Mouse (Mus musculus): Measurements from ENCODE around the gene Fam240a.

Fam240a gene

GRCm38 (mm10) chr9:110916786-110917185 lies at the start of gene Fam240a:
Gene Fam240a (minus strand): TSS chr9:110916861.
- in situ Hi-C loops (cut with MboI, MseI): no loop called here

GRCm38 (mm10) chr9:110965910-110966231 lies 49.2 kb upstream of the Fam240a start:
- in situ Hi-C loops (cut with MboI, MseI): no loop called here

- in situ Hi-C loops (cut with MboI, MseI): no loop called here
These were observed 48.6 kb upstream of the Fam240a start for GRCm38 (mm10) chr9:110965062-110965909.

- in situ Hi-C loops (cut with MboI, MseI): no loop called here
These were observed 47.0 kb upstream of the Fam240a start for GRCm38 (mm10) chr9:110963566-110964115.

DNA sequence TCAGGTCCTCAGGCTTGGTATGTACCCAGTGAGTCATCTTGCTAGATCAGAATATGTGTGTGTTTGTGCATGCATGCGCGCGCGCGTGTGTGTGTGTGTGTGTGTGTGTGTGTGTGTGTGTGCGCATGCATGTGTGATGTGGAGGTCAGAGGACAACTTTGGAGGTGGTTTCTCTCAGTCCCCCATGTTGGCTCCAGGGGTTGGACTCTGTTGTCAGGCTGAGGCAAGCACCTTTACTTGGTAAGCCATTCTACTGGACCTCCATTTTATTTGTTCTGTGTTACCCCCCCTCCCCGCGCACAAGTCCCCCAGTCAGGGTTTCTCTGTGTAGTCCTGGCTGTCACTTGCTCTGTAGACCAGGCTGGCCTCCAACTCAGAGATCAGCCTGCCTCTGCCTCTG lies 44.7 kb upstream of the Fam240a start:
- in situ Hi-C loops (cut with MboI, MseI): no loop called here

DNA sequence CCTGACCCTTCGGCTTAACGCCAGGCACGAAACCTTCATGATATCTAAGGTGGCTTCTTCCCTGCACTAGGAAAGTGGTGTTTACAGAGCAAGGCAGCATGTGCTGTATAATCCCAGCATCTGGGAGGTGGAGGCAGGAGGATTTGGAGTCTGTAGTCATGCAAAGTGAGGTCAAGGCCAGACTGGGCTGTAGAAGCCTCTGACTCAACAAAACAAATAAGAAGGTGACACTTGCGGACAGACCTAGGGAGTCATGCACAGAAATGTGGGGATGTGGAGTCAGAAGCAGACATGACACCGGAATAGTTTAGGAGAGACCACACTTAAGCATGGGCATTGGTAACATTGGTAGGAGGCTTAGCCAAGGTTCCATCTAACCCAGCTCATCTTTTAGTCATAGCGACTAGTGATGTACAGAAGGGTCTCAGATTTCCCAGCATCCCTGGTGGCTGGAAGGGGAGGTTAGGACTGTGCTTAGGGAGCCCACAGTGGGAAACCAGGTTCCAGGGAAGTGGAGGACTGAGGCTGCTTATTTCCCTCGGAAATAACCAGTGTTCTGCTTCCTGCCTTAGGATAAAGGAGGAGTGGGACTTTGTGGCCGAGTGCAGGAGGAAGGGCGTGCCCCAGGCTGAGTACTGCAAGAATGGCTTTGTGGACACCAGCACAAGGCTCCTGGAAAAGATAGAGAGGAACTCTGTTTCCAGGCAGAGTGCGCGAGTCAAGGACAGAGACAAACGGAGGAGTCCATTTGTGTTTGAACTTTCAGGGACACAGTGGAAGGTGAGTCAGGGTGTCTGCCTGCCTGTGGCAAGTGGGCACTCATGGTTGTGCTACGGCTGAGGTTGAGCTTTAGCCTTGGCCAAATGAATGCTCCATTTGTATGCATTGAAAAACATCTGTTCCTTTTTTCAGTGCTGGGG lies 43.8 kb upstream of the Fam240a start:
- in situ Hi-C loops (cut with MboI, MseI): no loop called here

DNA sequence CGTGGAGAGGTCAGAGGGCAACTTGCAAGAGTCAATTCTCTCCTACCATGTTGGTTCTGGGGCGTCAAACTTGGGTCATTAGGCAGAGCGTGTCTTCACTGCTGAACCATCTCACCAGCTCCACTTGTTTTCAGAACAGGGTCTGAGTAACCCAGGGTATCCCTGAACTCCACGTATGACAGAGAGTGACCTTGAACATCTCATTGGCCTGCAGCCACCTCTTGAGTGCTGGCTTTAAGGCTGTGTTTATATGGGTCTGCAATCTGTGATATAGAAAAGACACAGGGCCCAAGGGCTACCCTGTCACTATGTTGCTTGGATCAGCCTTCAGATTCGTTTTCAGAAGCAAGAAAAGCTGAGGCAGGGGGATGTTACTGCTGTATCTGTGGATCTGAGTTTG lies 43.0 kb upstream of the Fam240a start:
- in situ Hi-C loops (cut with MboI, MseI): no loop called here

- in situ Hi-C loops (cut with MboI, MseI): no loop called here
These were observed 39.3 kb upstream of the Fam240a start for GRCm38 (mm10) chr9:110955962-110956361.

DNA sequence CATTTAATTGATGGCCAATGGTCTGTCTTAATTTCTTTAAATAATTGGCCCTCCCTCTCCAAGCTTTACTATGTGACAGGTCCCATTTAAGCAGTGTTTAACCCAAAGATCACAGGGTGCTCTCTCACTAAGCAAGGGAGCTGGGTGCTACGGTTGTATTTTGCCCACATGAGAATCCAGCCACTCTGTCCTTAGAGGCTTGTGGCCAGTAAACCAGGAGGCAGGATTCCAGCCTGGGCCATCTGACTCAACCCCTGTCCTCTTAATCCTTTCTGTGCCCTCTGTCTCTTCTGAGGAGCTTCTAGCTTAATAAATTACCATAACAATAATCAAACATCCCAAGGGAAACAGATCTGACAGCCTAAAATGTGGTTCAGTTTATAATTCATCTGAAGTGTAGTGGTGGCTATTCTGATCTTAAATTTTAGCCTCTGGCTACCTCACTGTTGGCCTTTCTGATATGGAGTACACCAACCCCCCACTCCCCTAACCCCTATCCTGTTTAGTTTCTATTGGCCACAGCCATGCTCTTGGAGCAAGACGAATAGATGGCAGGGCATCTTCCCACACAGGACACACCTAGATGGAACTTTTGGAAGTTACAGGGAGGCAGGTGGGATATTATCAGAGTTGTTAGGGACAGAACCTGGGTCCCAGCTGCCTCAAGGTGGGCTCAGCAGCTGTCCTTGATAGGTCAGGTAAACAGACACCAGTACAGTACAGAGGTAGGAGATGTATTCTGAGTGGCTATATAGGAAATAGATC lies 38.2 kb upstream of the Fam240a start:
- in situ Hi-C loops (cut with MboI, MseI): no loop called here

GRCm38 (mm10) chr9:110953550-110954461 lies 37.1 kb upstream of the Fam240a start:
- in situ Hi-C loops (cut with MboI, MseI): no loop called here

GRCm38 (mm10) chr9:110952931-110953549 lies 36.4 kb upstream of the Fam240a start:
- in situ Hi-C loops (cut with MboI, MseI): no loop called here

DNA sequence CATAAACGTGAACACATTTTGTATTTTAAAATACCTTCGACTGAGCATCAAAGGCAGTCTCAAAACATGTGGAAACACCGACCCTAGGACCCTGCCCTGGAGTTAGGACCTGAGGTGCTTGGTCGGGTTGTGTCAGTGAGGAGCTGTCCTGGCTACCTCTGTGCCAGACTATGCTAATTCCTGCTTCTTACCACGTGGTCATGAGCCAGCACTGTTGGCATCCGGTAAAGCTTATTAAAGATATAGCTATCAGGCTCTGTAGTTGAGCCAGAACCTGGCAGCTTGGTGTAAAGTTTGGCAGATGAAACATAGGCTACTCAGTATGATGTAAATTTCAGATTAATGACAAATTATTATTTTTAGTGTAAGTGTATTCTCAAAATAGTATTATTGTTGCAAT lies 35.7 kb upstream of the Fam240a start:
- in situ Hi-C loops (cut with MboI, MseI): no loop called here

DNA sequence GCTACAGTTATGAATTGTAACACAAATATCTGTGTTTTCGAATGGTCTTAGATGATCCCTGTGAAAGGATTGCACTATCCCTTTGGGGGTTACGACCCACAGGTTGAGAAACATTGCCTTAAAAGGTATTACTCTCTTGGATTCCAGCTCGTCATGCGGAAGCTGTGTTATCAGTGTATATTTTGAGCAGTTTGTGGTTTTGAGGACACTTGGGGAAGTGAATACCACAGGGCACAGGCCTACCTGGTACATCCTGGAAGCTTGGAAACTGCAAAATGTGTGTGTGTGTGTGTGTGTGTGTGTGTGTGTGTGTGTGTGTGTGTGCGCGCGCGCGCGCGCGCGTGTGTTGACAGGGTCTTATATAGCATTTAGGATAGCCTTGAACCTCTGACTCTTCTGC lies 35.2 kb upstream of the Fam240a start:
- in situ Hi-C loops (cut with MboI, MseI): no loop called here

DNA sequence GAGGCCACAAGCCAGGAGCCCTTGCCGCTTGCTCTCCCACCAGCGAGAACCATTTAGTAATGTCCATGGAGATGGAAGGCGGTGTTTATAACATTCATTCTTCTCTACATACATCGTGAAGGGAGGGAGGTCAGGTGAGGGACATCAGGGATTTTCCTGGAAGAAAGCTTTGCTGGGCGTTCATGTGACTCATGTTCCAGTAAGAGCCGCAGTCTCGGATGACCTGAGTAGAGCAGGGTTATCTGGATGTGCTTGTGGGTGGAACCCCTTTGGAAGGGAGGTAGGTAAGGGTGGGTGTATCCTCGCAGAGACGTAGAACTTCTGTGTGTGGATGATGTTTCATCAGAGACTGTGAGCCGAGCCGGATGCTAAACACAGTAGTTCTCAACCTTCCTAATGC lies 34.7 kb upstream of the Fam240a start, which contains the start of gene Lrrc2:
TSS of gene Lrrc2 (plus strand) at position 149 of the 400 bp plus-strand sequence.
- in situ Hi-C loops (cut with MboI, MseI): no loop called here

DNA sequence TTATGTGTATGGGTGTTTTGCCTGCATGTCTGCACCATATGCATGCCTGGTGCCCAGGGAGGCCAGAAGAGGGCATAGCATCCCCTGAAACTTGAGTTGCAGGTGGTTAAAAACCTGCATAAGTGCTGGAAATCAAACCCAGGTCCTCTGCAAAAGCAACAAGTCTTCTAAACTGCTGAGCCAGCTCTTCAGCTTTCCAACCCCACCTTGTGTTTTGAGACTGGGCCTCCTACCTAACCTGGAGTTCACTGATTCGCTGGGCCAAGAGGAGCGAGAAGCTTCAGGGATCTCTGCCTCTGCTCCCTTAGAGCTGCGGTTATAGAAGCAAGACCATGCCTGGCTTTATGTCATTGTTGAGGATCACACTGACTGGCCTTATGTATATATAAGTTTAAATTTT lies 33.4 kb upstream of the Fam240a start:
- in situ Hi-C loops (cut with MboI, MseI): no loop called here

DNA sequence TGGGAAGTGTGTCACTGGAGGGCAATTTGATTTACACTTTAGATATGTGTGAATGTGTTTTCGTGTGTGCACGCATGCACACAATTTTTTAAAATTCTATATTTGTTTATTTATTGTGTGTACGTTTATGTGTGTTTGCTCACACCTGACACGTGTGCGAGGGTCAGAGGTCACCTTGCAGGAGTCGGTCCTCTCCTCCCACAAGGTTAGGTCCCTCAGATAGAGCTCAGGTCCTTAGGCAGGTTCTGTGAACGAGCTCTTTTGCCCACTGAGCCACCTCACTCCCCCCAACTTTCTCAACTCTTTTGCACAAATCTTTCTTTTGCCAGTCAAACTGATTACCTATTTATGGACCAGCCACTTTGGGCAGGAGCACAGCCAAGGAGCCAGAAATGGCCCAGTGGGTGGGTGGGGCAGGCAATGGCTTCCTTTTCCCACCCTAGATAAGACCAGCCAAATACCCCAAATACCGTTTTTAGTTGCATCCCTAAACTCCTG lies 32.2 kb upstream of the Fam240a start:
- in situ Hi-C loops (cut with MboI, MseI): no loop called here

- in situ Hi-C loops (cut with MboI, MseI): no loop called here
These were observed 31.2 kb upstream of the Fam240a start for GRCm38 (mm10) chr9:110947900-110948299.

GRCm38 (mm10) chr9:110947261-110947661 lies 30.6 kb upstream of the Fam240a start:
- in situ Hi-C loops (cut with MboI, MseI): no loop called here

GRCm38 (mm10) chr9:110946548-110947044 lies 29.9 kb upstream of the Fam240a start:
- in situ Hi-C loops (cut with MboI, MseI): no loop called here

GRCm38 (mm10) chr9:110945926-110946325 lies 29.3 kb upstream of the Fam240a start, which contains the start of gene Tdgf1:
Gene Tdgf1 (minus strand): TSS chr9:110946158.
- in situ Hi-C loops (cut with MboI, MseI): no loop called here
